Mouse (Mus musculus) bone marrow, adult 2 months (tissue): Measurements from ENCODE around the gene Prepl.

Experiments
- CTCF ChIP-seq: fragments of 200-500 bp; IDR thresholded peaks from 2 replicates; pipeline ENCODE4 v1.5.1; 2011; ENCODE audit warnings: low read length, control low read depth; ENCODE audit not compliant: control insufficient read depth, insufficient read depth
- POLR2A ChIP-seq: fragments of 200-500 bp; IDR thresholded peaks from 2 replicates; pipeline ENCODE4 v1.6.1; 2011; ENCODE audit warnings: low read depth, mild to moderate bottlenecking, control low read depth, low read length, borderline replicate concordance; ENCODE audit not compliant: control insufficient read depth

DNA sequence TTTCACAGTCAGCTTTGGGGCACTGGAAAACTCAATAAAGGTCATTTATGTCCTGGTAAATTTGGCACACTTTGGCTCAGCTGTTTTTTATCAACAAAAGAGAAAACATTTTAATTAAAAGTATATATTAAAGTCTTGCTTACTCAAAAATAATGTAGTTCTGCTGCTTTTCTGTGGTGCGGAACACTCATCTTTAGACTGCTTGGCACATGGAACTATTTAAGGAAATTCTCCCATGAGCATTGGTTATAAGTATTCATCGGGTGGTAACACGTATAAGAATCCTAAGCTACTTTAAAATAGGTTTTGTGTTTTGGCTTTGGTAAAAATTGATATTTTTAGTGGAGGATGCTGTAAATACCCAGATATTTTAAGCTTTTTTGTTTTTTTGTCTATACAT, 75.4 kb downstream of the Prepl start:
- TF ChIP-seq CTCF (no peak), POLR2A (no peak)
